Mouse (Mus musculus) liver, embryonic 14.5 days (tissue): Measurements from ENCODE around the gene Tmem170.

Source experiments
- CTCF ChIP-seq: IDR thresholded peaks from 2 replicates; pipeline ENCODE4 v1.5.1; 2016; ENCODE audit warnings: antibody characterized with exemption, low read depth, control low read depth
- EP300 ChIP-seq: IDR thresholded peaks from 2 replicates; pipeline ENCODE4 v1.6.1; 2016; ENCODE audit warnings: antibody characterized with exemption, low read depth

DNA sequence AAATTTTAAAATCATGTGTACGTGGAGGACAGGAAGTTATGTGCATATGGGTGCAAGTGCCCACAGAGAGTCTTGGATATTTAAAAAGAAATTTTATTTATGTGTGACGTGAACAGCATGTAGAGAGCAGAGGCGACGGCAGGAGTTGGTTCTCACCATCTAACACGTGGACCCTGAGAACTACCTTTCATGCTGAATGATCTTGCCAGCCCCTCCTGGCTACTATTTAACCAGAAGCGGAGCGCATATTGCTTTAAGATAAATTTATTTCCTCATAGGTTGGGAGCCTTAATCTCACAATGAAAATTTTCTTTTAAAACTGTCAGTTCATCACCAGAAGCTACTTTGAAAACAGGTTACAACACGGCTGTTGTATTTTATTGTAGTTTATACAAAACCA lies 11.9 kb downstream of the Tmem170 start:
- TF ChIP-seq CTCF (no peak), EP300 (no peak)
